Mouse (Mus musculus) heart, postnatal 4 days (tissue): ENCODE data around the gene Ngb. TPM values are rescaled to one million over a fixed set of nuclear protein-coding genes. Genes with fewer than 3 reads are reported as not detected.
A peak's percentile ranks its signal among the peaks of the same experiment; 100 is the strongest.

Experiments
- DNase-seq: peaks from one replicate; pipeline ENCODE4 v3.0.0; 2021
- total RNA-seq, 2 experiments: library from RNA; stranded (reverse); gene quantifications; 2 replicates each; pipeline ENCODE4 v1.2.3; 2021

Ngb gene
- not detected for total RNA-seq

DNA sequence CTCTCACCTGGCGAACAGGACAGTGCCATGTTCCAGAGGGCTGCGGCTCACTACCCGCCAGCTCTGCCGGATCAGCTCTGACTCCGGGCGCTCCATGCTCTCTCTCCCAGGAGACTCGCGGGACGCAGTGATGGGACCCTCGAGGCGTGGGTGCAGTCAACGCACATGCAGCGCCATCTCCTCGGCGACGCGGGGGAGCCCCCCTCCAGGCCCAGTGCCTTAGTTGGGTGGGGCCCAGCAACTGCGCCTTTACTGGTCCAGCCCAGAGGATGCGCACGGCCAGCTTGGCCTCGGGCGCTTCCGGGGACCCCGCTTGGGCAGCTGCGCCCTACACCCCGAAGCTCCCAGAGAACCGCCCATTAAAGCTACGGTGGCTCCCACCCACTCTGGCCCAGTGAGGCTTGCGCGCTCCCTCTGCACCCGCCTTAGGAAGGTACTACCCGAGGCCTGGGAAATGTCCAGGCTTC is at the start of gene Ngb:
Ngb (minus strand) TSS at position 375 of the 467 bp plus-strand sequence.
- DNase-seq: no peak

GRCm38 (mm10) chr12:87149471-87149870 is 47.1 kb upstream of the Ngb start:
- DNase-seq: no peak

DNA sequence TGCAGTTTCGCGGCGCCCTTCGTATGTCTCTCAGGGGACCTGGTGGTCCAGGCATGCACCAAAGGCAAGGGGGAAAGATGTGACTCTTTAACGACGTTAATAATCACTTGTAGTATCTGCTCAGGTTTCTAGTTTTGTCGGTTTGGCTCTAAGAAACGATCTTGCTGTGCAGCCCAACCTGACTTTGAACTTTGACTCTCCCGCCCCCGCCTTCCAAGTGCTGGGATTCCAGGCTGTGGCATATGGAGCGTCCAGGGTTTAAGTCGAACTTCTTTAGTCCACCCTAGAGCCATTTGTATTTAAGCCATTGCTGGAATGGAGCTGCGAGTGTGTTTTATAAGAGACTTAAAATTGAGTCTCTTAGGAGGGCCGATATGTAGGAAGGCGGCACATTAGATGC is 45.8 kb upstream of the Ngb start:
- DNase-seq: no peak

- peak; percentile 93 for DNase-seq
These were observed 45.2 kb upstream of the Ngb start, which contains the start of gene Pomt2 for GRCm38 (mm10) chr12:87147395-87148089. Gene Pomt2, minus strand, starts transcription at chr12:87147968.

DNA sequence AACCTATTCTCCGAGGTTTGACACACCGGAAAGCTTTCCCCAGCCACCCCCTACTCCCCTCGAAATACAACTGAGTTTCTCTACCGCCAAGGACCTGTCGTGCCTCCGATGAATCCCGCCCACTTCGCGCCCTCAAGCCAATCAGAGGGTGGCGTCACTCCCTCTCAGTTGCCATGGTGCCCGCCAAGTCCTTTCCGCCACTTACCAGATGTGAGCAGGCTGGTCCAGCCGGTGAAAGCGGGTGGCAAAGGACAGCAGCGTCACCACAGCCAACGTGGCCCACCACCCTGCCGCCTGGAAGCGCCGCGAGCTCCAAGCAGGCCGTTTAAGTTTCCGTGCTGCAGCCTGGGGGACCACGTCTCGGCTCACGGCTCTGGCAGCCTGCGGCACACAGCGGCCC is 44.6 kb upstream of the Ngb start, which contains the start of gene Gstz1:
Gstz1 (plus strand) TSS at position 200 of the 400 bp plus-strand sequence.
- DNase-seq: peak; percentile 90

- DNase-seq: no peak
These were observed 39.8 kb upstream of the Ngb start for GRCm38 (mm10) chr12:87142156-87142555.

DNA sequence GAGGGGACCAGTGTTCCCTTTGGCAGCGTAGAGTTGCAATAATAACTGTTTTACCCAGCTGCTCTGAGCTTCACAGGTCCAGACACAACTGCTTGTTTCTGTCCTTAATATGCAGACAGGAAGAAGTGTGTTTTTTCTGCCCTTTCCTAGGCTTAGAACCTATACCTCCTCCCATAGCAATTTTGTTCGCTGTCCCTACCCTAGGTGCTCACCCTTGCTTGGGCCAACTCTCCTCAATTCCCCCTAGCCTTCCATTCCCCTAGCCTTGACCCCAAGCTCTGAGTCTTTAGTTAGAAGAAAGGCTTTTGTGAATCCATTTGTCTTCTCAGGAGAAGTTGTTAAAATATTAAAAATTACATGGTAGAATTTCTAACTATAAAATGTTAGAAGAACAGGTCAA is 36.4 kb upstream of the Ngb start:
- no peak for DNase-seq

GRCm38 (mm10) chr12:87138342-87138701 is 36.0 kb upstream of the Ngb start:
- no peak for DNase-seq

DNA sequence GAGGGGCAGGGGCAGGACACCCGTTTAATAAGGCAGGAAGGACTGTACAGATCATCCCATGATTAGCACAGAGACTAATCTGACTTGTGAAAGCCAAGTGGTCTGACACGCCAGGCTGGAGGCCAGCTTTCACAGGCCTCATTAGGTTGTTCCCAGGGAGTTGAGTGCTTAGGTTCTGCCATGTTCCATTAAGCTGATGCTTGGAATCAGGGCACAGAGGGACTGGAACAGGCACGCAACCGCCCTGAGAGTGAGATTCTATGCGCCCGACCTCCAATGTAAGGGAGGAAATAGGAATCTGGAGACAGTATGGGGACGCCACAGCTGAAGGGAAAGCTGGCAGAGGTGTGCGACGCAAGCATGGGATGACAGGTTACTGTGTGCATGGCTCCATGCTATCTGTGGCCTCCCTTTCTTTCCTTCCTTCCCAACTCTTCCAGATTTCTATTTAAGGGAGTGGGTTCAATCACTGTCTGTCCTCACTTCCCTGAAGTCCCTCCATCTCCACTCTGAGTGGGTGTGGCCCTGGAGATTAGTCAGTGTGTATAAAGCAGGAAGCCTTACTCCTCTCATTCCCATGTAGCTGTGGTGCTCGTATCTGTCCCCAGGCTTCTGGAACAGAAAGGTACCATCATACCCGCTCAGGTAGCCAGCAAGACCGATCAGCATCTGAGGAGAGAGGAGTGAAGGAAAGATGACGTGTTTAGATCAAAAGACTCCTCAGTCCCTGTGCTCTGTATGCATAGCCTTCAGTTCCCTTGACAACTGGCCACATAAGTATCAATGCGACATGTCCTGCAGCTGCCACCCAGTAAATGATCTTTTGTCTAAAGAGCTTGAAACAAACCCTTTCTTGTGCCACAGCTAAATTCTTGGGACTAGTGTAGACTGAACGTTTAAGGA is 35.4 kb upstream of the Ngb start:
- DNase-seq: no peak

GRCm38 (mm10) chr12:87132784-87133183 is 30.4 kb upstream of the Ngb start:
- DNase-seq: no peak

- DNase-seq: no peak
These were observed 29.9 kb upstream of the Ngb start for GRCm38 (mm10) chr12:87132210-87132609.

DNA sequence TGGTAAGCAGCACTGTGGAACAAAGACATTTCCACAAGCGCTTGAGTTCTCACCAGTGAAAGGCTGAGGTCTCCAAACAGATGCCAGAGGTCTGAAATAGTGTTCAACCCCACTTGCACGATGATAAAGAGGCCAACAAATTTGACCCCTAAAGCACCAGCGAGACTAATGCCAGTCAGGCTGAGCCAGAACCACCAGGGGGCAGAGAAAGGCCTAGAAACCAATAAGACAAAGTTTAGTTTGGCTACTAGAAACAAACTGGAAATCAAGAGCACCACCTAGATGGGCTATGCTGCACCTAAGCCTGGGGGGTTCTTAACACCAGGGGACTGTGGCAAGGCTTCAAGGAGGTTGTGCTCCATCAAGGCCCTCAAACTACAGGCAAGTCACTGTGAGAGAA is 29.3 kb upstream of the Ngb start:
- peak; percentile 54 for DNase-seq

DNA sequence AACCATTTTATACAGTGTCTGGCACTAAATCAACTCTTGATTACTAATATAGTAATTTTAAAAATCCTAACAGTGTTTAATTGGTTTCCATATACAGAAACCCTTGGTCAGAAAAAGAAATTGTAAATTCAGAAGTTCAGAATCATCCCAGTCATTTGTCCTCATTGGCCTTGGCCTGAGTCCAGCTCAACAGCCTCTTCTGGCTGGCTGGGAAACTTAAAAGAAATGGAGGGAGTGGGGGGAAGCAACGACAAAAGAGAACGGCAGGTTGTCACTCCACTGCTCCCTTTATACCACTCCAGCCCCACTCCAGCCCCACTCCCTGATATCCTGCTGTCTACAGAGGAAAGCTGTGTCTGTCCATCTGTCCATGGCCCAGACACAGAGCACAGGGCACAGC is 28.8 kb upstream of the Ngb start:
- peak; percentile 16 for DNase-seq

- DNase-seq: no peak
These were observed 27.9 kb upstream of the Ngb start for GRCm38 (mm10) chr12:87130224-87130623.

DNA sequence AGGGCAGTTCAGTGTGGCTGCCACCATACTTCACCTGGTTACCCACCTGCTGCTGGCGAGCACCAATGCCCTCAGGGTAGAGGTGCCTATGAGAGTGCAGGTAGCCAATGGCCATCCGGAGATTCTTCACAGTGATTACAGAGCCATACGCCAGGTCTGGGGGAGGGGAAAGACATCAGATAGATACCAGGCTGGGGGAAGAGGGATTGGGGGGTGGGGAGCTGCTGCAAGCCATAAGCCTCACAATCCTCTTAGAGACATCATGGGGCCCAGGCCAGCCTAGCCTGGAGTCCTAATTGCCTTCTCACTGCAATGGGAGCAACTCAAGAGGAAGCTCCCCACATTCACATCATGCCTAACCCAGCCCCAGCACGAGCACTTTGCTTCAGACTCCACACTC is 24.9 kb upstream of the Ngb start:
- no peak for DNase-seq

DNA sequence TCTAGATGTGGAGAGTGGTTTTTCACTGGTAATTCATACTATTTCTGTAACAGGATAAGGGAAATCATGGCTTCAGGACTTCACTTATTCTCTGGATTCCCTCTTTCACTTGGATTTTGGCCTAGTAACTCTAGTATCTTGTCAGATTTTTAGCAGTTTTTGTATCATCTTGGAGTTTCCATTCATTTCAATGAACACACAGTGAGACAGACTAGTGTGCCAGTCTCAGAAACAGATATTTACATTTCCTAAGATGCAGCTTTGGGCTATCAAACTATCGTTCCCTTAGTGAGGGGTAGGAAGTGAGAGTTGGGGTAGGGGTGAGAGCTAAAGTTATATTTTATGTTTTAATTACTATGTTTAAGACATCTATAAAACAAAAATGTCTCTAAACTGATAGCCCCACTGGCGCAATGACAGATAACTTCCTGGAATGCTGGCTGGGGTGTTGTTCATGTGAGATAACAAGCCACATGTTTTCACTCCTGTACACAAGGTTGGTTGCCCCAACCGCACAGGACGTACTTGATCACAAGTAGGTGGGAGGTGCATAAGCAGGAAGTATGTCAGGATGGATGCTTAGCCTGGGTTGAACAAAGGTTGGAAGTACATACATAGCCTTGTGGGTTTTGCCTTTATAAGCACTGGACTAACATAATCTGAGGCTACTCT is 19.7 kb upstream of the Ngb start:
- DNase-seq: no peak

DNA sequence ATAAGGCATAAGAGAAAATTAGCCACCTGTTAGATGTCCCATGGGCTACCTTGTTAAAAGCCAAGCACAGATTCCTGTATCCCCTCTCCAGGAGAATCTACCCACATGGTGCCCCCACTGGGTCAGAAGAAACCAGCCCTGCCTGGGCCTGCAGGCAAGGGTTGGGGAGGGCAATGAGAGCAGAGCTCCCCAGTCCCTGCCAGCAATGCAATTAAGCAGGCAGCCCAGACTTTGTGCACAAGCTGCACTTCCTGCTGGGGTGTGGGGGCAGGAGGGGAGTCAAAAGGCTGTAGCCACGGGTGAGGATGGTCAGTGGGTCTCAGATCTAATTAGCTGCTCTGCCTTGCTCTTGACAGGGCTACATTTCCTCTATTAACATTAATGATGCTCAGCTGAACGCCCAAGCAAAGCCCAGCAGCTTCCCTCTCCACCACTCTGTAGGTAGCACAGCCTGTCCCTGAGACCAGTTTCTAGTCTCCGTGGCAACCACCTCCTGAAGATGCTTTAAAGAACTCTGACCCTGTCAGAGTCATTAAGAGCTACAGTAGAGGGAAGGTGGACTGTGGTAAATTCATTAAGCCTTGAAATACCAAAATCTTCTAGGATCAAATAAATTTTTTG is 5.1 kb upstream of the Ngb start:
- DNase-seq: no peak

DNA sequence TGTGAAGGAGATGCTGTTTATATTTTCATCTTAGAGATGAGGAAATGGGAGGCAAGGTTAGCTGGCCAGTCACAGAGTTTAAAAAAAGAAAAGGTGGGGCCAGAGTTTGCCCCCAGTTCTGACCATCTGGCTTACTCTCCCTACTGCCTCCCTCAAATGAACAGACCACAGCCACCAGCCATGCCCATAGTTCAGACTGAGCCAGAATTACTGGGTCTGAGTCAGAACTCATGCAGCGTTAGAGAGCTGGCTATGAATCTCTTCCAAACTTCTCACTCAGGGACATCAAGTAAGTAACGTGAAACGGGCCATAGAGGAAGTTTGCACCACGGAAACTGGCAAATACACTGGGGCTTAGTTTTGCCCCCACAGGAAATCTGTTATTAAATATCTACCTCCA is 2.5 kb upstream of the Ngb start:
- DNase-seq: no peak

DNA sequence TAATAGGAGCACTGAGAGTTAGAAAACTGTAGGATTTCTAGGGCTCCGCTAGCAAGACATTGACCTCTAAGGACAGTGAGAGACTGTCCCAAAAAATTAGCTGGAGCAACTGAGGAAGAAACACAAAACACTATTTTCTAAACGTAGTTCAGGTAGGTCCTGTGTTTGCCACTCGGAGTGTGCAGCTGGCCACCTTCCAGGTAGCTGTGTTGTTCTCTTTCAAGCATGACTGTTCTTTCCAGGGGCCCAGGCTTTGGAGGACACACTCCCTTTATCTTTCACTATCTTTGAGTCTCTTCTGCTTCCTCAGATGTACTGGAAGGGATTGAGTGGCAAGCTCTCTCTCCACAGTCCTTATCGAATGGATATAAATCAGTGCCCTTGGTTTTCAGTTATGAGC is 1.1 kb upstream of the Ngb start:
- DNase-seq: no peak

GRCm38 (mm10) chr12:87100331-87100730 is 2.0 kb downstream of the Ngb start:
- DNase-seq: no peak

GRCm38 (mm10) chr12:87093671-87094070 is 8.7 kb downstream of the Ngb start:
- DNase-seq: no peak

DNA sequence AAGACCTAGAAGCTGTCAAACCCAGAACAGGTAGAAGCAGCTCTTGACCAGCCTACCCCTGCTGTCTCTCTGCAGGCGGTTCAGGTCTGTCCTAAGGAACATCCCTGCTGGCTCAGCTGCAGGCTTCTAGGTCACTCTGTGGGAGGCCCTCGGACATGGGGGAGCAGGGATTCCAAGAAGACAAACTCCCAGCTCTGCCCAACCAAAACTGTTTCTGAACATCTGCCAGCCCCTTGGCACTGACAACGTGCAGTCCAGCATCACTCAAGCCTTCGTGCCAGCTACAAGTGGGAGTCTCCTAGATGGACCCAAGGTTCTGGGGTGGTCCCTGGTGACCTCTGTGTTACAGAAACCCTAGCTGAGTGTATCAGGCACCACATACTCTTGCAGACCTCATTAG is 9.1 kb downstream of the Ngb start:
- DNase-seq: peak; percentile 15

DNA sequence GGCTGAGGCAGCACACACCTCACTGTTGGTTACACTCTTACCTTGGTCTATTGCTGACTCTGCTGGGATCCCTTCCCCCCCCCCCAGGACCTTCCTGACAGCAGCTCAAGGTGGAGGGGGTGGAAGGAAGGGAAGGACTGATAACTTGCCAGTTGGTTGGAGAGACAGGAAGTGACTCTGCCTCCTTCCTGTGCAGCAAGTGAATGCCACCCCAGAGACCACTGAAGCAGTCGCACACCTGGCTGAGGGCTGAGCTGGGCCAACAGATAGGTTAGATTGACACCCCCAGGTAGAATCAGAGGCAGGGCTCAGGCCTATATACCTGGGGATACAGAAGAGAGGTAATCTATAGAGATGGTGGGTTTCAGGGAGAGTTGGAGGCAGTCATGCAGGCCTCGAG is 10.4 kb downstream of the Ngb start:
- no peak for DNase-seq
